Mouse (Mus musculus) liver (tissue): ENCODE results near the gene Tfb1m.
A peak's percentile ranks its signal among the peaks of the same experiment; 100 is the strongest.

Experiments used
- DNase-seq: peaks from one replicate; pipeline ENCODE4 v3.0.0-alpha.2; 2020; ENCODE audit warnings: mixed read lengths

Tfb1m gene

DNA sequence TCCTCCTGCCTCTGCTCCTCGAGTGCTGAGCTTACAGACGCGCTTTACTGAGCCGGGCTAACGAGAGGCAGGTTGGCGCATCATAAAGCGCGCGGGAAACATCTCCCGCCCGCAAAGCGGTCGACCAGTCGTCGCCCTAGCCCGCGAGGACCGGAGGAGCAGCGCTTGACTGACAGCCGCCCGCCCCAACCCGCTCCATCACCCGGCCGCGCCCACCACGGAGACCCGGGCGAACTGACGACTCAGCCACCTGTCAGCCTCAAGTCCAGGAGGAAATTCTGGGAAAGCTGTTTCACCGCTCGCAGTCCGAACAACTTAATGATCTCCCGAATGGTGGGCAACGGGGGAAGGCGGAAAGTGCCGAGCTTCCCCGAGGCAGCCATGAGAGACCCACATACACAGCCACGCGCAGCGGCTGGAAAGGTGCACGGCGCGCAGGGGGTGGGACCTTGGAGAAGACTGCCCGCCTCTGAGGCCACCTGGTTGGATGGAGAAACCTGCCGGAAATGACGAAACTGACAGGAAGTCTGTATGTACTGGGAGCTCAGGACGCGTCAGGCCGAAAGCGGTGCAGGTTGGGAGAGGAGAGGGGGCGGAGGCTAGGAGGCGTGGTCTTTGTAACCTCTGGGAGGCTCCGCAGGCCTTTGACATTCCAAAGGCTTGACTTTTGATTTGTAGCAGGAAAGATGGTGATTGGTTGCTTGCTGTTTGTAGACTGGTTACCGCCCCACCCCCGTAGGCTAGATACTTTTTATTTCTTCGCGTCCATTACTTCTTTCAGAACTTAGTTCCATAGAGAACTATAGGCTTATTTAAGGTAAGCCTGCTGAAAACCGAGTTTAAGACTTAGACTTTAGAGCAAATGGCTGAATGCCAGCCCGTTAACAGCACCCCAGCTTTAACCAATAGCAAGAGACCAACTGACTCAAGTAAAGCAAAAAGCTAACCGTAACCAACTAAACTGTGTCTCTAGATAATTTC, at the start of gene Tfb1m:
Gene Tfb1m, minus strand, starts transcription at position 451 of the 981 bp plus-strand sequence.
- DNase-seq: peak; percentile 97

DNA sequence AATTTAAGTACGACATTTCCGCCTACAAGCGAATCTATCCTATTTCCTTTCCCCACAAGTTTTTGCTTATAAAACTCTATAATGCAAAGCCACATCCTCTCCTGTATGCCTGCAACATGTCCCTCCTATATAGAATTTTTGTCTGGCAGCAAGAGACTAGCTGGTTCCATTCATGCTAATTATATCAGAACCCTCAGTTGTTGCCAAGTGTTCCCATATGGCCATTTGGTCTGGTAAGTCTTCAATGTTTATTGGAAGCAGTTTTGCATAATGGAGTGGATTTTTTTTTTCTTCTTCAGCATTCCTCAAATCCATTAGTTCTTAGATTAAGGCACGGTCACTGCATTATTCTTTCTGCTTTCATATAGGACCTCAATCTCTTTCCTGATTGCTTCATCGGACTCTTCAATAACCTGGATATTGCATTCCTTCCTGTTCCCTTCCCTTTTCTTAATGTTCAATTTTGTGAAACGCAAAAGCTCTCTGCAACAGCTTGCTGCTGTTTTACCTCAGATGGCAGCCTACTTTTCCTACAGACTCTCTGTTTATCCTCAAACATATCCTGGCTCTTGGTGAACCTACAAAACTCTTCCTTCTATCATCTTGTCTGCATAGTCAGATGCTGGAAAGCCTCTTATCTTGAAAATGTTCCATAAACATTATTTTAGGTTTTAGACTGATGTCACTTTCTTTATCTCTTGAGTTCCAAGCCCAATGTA, 45.5 kb upstream of the Tfb1m start:
- no peak for DNase-seq

DNA sequence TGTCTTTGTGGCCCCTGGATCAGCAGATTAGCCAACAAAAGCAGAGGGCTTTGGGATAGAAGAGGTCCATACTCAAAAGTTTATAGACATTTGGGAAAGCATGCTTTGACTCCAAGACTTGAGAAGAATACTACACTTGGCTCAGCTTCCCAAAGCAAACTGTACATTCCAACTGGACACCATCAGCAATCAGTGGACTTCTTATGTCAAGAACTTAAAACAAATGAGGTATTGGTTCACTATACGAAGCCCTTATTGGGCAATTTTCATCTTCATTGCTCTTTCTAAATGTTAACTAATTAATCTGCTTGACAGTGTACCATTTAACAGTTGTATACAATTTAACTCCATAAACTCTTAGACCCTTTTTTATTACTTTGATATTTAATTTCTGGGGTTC, 40.8 kb upstream of the Tfb1m start:
- DNase-seq: no peak

DNA sequence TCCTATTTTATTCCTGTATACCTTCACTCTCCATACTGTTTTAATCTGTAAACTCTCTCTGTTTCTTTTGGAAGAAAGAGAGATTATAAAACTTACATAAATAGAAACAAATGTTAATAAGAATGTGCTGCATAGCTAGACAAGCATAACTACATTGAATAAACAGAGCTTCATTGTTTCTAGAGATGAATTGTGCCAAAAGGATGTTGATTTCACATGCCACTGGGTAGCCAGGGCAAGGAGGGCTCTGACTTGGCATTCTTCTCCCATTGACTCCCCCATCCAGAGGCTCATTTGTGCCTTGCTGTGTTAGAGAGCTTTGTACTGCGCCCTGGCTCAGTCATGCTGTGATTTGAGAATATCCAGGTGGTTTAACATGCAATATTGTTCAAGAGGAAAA, 40.3 kb upstream of the Tfb1m start:
- no peak for DNase-seq

DNA sequence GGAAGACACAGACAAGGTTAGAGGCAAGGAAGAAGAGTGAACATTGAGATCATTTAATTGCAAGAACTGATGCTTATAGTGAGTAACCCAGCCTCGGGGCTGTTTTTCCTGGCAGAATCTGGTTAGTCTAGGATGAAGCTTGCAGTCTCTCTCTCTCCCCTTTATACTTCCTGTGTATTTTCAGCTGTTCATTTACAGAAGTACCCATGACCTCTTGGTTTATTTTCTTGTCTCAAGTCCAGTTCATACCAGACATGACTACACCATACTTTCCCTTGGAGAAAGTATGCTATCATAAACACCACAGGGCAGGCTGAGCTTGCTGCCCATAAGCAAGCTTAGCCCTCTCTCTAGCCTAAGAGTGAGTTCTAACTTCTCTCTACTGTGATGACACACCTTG, 39.5 kb upstream of the Tfb1m start:
- no peak for DNase-seq

DNA sequence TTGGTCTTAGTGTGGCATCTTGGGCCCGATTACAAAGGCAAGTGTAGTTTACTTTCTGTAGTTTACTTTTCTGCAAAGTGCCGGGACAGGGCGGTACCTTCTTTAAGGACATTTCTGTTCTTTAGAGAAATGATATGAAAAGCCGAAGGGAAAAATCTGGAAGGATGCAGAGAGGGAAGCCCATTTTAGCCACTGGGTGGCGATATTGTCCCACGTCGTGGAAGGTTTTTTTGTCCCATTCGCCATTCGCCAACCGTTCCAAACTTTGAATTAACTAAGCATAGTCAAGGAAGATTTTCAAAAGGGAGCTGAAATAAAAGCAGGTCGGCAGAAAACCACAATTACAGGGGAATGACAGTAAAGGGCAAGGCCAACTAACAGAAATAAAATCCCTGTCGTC, 13.3 kb upstream of the Tfb1m start:
- peak; percentile 51 for DNase-seq

DNA sequence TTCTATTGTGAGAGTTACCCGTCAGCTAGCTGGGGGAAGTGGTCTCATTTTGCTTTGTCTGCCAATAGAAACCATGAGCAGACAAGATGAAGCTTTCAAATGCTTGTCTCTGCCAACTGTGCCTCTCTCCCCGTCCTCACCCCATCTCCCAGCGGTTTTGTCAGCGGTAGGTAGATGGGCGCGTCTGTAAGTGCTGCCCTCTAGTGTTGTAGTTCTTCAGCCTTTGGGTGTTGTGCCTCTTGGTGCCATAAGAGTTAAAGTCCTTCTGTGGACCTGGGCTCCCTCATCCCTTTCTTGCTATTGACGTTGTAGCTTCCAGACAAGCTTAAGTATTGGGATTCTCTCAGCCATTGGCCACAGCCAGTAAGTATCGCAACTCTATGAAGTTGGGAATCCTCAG, 4.8 kb upstream of the Tfb1m start:
- DNase-seq: peak; percentile 7

DNA sequence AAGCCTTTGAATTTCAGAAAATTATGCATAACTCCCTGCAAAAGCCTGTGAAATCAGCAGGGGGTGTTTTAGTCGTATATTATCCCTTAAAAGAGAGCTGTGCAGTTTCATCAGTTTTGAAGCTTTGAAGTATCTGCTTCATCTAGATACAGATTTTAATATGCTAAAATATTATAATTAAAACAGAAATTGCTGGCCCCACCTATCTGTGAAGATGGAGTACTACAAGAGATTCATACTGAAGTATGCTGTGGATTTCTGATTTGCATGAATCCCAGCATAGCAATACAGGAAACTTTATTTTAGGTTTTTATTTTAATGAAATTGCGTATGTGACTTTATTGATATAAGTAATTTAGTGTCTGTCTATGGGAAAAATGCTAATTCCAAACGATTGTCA, 3.0 kb upstream of the Tfb1m start:
- DNase-seq: no peak

DNA sequence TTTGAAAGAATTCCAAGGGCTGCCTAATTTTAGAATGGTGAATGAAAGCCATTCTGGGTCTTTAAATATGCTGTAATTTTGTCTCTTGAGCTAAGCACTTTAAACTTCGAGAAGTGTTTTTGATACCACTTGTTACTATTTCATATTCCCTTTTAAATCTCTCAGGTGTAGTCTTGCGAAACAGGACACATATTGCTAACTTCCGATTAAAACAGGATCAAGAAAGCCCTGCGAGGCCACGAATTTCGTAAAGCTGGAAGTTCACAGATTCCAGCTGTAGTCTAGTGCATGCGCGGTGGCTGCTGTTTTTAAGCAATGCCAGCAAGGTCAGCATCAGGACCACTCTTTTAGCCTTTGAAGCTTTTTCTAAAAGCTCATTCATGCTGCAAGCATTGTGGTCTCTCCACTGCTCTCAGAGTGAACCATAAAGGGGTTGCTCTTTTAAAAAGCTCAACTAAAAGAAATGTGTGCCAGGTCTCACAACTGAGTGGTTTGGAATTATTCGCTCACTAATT, 832 bp upstream of the Tfb1m start:
- peak; percentile 7 for DNase-seq

DNA sequence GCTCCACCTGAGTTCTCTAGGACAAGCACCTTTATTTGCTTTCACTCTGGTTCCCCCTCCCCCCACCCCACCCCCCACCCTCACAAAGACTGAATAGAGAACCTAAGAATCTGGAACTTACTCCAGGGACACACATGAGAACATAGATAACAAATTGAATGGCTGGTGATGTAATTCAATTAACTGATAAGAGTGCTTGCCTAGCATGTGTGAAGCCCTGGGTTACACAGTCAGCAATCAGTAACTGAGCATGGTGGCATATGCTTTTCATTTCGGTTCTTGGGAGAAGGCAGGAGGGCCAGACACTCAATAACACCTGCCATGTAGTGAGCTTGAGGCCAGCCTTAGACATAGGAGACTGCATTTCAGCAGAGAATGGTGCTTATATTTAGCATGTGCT, 1.3 kb downstream of the Tfb1m start:
- peak; percentile 19 for DNase-seq

DNA sequence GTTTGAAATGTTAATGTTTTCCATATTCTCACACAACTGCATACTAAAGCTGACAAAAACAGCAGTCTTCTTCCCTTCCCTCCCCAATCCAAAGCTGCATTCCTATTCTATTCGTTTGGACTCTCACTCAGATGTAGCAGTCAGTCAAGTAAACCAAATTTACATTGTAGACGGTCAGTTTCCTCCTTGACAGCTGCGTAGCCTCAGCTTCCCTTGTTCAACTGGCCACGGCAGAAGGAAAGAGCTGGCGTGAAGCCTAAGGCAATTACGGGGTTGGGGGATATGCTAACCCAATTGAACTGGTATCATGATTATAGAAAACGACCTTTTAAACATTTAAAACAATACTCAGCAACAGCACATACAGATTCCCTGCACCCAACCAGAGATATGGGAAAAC, 9.9 kb downstream of the Tfb1m start:
- DNase-seq: no peak

DNA sequence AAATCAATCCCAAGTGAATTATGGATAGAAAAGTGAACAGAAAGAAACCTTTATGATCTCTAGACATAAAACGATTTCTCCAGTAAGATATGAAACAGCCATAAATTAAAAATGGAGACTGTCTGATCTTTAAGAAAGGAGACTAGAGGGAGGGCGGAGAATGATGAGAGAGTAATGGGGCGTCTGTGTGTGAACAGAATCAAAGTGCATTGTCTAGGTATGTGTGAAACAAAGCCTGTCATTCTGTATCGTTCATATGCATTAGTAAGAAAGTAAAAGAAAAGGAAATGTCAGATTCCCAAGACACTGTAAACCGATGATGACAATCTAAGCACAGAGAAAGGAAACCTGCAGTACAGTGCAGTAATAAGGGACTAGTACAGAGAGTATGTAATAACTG, 16.5 kb downstream of the Tfb1m start:
- no peak for DNase-seq

DNA sequence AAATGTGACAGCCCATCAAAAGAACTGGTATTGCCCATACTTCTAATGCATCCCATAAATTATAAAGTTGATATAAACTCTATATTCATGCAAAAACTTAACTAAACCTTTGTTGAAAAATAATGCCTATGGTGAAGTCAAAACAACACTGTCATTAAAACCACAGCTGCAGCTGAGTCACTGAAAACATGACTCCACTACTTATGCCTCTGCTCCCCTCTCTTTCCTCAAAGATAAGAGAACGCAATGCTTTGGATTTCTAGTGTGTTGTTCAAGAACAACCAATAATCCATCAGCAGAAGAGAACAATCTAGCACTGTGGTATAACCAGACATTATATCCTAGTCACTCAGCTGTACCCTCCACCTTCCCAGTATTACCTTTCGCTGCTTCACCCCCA, 17.3 kb downstream of the Tfb1m start:
- DNase-seq: no peak

DNA sequence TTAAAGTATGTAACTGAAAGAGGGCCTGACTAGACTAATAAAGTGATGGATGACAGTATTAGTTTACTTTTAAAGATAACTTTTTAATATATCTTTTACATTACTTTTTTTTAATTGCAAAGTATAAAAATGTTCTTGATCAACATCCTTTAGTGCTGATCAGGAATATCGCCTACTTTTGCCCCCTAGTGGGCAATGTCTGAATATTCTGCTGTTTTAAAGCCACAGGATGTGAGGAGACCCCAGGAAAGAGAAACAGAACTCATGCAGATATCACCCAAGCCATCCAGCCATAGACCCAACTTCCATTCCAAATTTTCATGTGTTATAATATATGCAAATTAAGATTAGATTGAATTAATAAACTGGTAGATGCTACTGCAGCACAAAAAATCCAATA, 24.2 kb downstream of the Tfb1m start:
- DNase-seq: no peak

DNA sequence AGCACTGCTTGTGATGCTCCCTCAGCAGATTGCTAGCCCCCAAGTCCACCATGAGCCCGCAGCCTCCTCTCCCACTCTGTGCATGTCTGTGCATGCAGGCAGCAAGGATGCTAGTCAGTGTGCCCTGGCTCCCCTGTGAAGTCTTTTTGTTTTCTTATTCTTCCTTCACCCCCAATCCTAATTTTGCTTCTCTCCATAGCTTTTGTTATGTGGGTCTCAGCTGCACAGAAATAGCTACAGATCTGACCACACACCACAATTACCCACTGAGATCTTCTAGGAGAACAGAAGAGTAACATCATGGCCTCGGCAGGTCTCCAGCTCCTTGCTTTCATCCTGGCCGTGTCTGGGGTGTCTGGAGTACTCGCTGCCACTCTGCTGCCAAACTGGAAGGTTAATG, 25.3 kb downstream of the Tfb1m start, which contains the start of gene Cldn20:
Gene Cldn20, plus strand, starts transcription at position 301 of the 400 bp plus-strand sequence.
- no peak for DNase-seq

DNA sequence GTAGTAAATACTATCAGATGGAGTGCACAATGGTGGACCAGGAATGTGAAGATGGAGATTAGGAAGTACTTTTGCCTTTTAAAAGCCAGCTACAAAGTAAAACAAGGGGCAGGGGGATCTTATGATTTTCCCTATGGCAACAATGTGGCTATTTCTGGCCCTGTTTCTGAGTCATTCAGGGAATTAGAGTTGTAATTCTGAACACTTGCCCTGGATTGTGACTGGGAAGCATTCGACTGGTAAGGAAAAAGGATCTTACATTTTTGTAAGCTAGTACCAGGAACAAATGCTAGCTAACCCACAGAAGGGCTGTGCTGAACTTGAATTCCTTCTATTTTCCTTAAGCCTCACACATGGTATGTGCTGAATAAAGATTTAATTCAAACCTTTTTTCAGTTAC, 25.9 kb downstream of the Tfb1m start:
- DNase-seq: no peak

DNA sequence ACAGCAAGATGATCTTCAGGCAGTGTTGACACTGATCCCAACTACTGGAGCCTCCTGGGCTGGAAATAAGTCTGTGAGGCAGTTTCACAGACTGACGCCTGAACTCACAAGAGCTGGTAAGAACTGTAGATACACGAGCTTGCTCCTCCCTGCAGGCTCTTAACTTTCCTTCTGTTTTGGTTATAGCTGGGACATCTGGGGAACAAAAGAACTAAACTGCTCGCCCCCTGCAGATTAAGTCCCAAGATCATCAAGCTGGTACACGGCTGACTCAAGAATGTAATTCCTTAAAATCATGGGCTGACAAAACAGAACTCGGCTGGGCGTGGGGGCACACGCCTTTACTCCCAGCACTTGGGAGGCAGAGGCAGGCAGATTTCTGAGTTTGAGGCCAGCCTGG, 27.0 kb downstream of the Tfb1m start:
- no peak for DNase-seq

DNA sequence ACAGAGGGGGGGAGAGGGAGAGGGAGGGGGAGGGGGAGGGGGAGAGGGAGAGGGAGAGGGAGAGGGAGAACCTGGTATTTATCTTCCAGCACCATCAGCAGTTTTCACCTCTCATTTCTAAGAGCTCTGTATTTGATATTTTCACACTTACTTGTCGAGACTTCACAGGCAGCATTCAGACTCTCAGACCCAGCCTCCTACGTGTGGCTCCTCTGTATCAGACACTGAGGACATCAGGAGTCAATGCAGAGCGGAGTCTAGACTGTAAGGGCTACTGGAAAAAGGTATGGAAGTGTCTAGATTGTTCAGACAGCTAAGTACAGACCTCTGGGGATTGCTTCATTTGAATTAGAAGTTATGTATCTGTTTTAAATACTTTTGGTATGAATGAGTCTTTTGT, 28.1 kb downstream of the Tfb1m start:
- no peak for DNase-seq

DNA sequence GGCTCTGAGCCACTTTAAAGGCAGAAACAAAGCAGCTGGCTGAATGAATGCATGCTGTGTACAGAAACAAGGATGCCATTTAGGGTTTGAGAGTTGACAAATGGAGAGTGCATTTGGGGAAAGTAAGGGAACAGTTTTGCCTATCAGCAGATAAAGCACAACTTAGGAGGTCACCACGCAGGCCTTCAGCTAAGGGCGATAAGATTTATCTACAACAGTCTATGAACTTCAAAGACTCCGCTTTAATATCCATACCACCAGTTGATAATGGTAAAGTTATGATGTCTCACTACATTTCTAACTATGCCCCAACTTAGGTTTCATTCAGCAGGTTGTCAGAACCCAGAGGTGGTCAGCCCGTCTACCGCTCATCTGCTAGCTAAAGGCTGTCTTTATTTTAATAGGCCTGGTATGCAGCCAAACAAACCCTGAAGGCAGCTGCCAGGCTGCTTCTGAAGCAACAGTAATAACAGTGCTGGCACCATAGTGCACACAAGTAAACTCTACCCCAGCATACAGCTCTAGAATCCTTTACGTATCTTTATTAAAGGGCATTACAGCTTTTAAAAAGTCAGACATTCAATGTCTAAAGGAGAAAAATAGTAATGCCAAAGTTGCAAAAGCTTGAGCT, 29.6 kb downstream of the Tfb1m start:
- peak; percentile 26 for DNase-seq

DNA sequence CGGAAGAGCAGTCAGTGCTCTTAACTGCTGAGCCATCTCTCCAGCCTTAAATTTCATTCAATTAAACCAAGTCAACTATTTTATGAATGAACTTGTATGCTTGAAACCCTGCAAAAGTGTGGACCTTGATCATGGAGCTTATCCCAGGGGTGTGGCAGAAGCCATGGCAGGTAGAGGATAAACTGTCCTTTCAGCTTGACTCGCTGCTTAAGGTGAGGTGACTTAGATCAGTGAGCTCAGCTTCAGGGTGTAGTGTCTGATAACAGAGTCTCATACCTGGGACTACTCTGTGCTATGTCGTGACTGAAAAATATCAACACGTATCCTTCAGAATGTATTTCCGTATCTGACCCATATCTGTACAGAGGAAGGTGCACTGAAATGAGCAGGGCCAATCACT, 37.2 kb downstream of the Tfb1m start:
- no peak for DNase-seq

DNA sequence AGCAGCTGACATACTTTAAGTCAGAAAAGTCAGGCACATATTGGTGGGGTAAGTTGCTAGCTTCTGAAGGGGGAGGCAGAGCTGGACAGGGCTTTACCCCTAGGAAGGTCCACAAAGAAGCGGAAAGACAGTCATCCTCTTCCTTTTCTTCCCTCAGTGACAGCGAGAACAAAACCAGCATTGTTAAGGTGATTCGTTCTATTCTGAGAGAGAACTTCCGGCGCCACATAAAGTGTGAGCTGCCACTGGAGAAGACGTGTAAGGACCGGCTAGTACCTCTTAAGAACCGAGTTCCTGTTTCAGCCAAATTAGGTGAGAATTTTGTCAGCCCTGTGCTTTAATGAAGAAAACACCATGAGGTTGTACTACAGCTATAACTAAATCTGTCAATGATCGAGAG, 41.2 kb downstream of the Tfb1m start:
- DNase-seq: no peak

DNA sequence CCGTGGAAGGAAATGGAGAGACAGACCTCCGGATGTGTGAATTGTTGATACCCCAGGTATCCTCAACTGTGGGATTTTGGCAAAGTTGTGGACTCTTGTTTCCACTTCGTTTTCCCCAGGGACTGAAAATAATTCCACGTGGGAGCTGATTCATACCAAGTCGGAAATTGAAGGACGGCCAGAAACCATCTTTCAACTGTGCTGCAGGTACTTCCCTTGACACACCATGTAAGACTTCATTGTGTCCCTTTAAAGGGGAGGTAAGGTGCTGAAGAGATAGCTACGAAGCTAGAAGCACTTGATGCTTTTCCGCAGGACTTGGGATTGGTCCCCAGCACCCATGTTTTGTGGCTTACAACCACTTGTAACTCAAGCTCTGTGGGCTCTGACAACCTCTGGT, 41.7 kb downstream of the Tfb1m start:
- no peak for DNase-seq

DNA sequence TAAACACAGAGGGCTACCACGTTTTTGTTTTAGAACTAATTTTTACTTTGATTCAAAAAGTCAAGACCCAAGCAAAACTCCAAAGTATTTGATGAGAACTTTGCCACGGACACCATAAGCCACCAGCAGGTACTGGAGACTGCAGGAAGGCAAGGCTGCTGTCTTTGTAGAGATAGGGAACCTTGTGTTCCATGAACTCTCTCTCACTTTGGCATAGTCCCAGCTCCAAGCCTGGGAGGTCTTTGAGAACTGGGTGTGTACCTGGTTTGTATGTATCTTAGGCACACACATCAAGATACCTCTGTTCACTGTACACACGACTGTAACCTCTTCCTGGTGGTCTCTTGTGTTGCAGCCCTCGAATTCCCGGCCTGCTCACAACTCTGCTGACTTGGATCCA, 43.3 kb downstream of the Tfb1m start:
- no peak for DNase-seq
